Mouse (Mus musculus) erythroblast, embryonic 14.5 days (primary cell): ENCODE measurements around the gene Fbxo17.

ENCODE experiments used
- GATA1 ChIP-seq: IDR thresholded peaks from 2 replicates; pipeline ENCODE4 v1.6.1; 2012; ENCODE audit warnings: low read length, inconsistent platforms, mixed read lengths
- TAL1 ChIP-seq: IDR thresholded peaks from 3 replicates; pipeline ENCODE4 v1.6.1; 2012; ENCODE audit warnings: low read length, inconsistent platforms, mixed read lengths

GRCm38 (mm10) chr7:28765211-28765610 is 48.6 kb downstream of the Fbxo17 start:
- TF ChIP-seq GATA1 = no peak
- no peak for TF ChIP-seq TAL1
